Mouse (Mus musculus) kidney, postnatal 36 days (tissue): ENCODE measurements at regions not wholly inside any gene's neighbourhood (a gene's known extent, or its start where the extent isn't known, plus 50 kb on each side); places are given as distances from the start of the nearest gene placed in this dataset.

Experiments used
- DNase-seq, 2 experiments: peaks; one replicate each; pipeline ENCODE4 v3.0.0; 2021 to 2022; ENCODE audit warnings: mixed read lengths in 2 of 2

- peak in 1 of 2 experiments; percentile 14 for DNase-seq
Observed at GRCm38 (mm10) chr11:52551451-52551850, 155.2 kb downstream of the 9530068E07Rik start.

- no peak for DNase-seq
Observed at GRCm38 (mm10) chr11:52552860-52553259, 156.6 kb downstream of the 9530068E07Rik start.

GRCm38 (mm10) chr11:52557836-52558235, 161.6 kb downstream of the 9530068E07Rik start:
- peak; percentile 42 to 73 for DNase-seq

- no peak for DNase-seq
Observed at GRCm38 (mm10) chr11:52558782-52559181, 162.6 kb downstream of the 9530068E07Rik start.

- DNase-seq = peak; percentile 14 to 66
Observed at GRCm38 (mm10) chr11:52561281-52561680, 165.1 kb downstream of the 9530068E07Rik start.

- no peak for DNase-seq
Observed at GRCm38 (mm10) chr11:52565457-52565856, 169.2 kb downstream of the 9530068E07Rik start.

GRCm38 (mm10) chr11:52566026-52566425, 169.8 kb downstream of the 9530068E07Rik start:
- DNase-seq = no peak

- no peak for DNase-seq
Observed at GRCm38 (mm10) chr11:52567945-52568687, 171.9 kb downstream of the 9530068E07Rik start.

- no peak for DNase-seq
Observed at GRCm38 (mm10) chr11:52568794-52569193, 172.6 kb downstream of the 9530068E07Rik start.

- DNase-seq = no peak
Observed at GRCm38 (mm10) chr11:52569759-52570158, 173.5 kb downstream of the 9530068E07Rik start.

- DNase-seq = no peak
Observed at GRCm38 (mm10) chr11:52578471-52578870, 182.2 kb downstream of the 9530068E07Rik start.

GRCm38 (mm10) chr11:52579764-52580377, 183.6 kb downstream of the 9530068E07Rik start:
- DNase-seq = no peak

GRCm38 (mm10) chr11:52591596-52592180, 172.7 kb upstream of the Fstl4 start:
- no peak for DNase-seq

- no peak for DNase-seq
Observed at GRCm38 (mm10) chr11:52594092-52594491, 170.3 kb upstream of the Fstl4 start.

GRCm38 (mm10) chr11:52601196-52601595, 163.2 kb upstream of the Fstl4 start:
- no peak for DNase-seq

- DNase-seq = no peak
Observed at GRCm38 (mm10) chr11:52602061-52602561, 162.3 kb upstream of the Fstl4 start.

GRCm38 (mm10) chr11:52602796-52603195, 161.6 kb upstream of the Fstl4 start:
- no peak for DNase-seq

- DNase-seq = no peak
Observed at GRCm38 (mm10) chr11:52610681-52611165, 153.7 kb upstream of the Fstl4 start.

GRCm38 (mm10) chr11:52615622-52616021, 148.8 kb upstream of the Fstl4 start:
- no peak for DNase-seq

GRCm38 (mm10) chr11:52618646-52619045, 145.8 kb upstream of the Fstl4 start:
- DNase-seq = no peak

GRCm38 (mm10) chr11:52622861-52623260, 141.6 kb upstream of the Fstl4 start:
- no peak for DNase-seq

- DNase-seq = no peak
Observed at GRCm38 (mm10) chr11:52628875-52629274, 135.6 kb upstream of the Fstl4 start.

GRCm38 (mm10) chr11:52629776-52630175, 134.7 kb upstream of the Fstl4 start:
- peak in 1 of 2 experiments; percentile 25 for DNase-seq

- peak in 1 of 2 experiments; percentile 12 for DNase-seq
Observed at GRCm38 (mm10) chr11:52631579-52631978, 132.9 kb upstream of the Fstl4 start.
